Mouse (Mus musculus): ENCODE results near the gene Kif5c. TPM values are rescaled to one million over a fixed set of nuclear protein-coding genes. Genes with fewer than 3 reads are reported as not detected.

Kif5c gene
- total and polyA plus RNA-seq, 2 experiments from 2014 or later = 151 to 262 TPM

- Histone ChIP-seq H3K9ac (replicated peaks; ENCODE audit: low read length) (peak overlapping the region; percentile 66), H3K4me1 (ENCODE audit: insufficient read depth, low read length) (no peaks in the 10 kb centered on the region), H3K36me3 (ENCODE audit: insufficient read depth, low read length) (no peaks in the 10 kb centered on the region), H3K4me2 (ENCODE audit: low read depth, low read length) (peak overlapping the region; percentile 100), H3K27me3 (ENCODE audit: insufficient read depth, low read length) (no peaks in the 10 kb centered on the region), H3K9me3 (ENCODE audit: low read length) (no peaks in the 10 kb centered on the region), H3K27ac (no peak overlapping the region), H3K4me3 (ENCODE audit: low read length) (peak overlapping the region; percentile 67)
- under 1% methylated on average over 14 of the region's 14 CpGs for WGBS
- TF ChIP-seq CTCF (IDR thresholded peaks at IDR 0.05; ENCODE audit: low read depth) = no peak
- ATAC-seq (peak; percentile 42), DNase-seq (ENCODE audit: low spot score) (no peak)
Measured at GRCm38 (mm10) chr2:49788051-49788418, 168.9 kb downstream of the Kif5c start.

- no peaks in the 10 kb centered on the region for H3K4me1 ChIP-seq (ENCODE audit: insufficient read depth, low read length)
Measured at GRCm38 (mm10) chr2:49788643-49789042, 169.5 kb downstream of the Kif5c start.

GRCm38 (mm10) chr2:49789078-49789477 is 170.0 kb downstream of the Kif5c start:
- Histone ChIP-seq H3K27me3 (ENCODE audit: insufficient read depth, low read length) (no peaks in the 10 kb centered on the region), H3K4me2 (ENCODE audit: low read depth, low read length) (no peak overlapping the region), H3K9ac (replicated peaks; ENCODE audit: low read length) (no peak overlapping the region), H3K9me3 (ENCODE audit: low read length) (no peaks in the 10 kb centered on the region), H3K4me1 (ENCODE audit: insufficient read depth, low read length) (no peaks in the 10 kb centered on the region), H3K27ac (no peak overlapping the region), H3K4me3 (ENCODE audit: low read length) (no peak overlapping the region), H3K36me3 (ENCODE audit: insufficient read depth, low read length) (no peaks in the 10 kb centered on the region)
- WGBS = 71% methylated on average over 6 of the region's 6 CpGs
- DNase-seq (ENCODE audit: low spot score) = no peak
- TF ChIP-seq CTCF (IDR thresholded peaks at IDR 0.05; ENCODE audit: low read depth) = no peak
- no peak for ATAC-seq

More at GRCm38 (mm10) chr2:49788643-49789042, 169.5 kb downstream of the Kif5c start:
- WGBS = 19% methylated on average over 3 of the region's 3 CpGs
- ATAC-seq (no peak), DNase-seq (ENCODE audit: low spot score) (no peak)
- H3K9me3 ChIP-seq (ENCODE audit: low read length) = no peaks in the 10 kb centered on the region
- H3K4me2 ChIP-seq (ENCODE audit: low read depth, low read length) = peak overlapping the region; percentile 100
- no peaks in the 10 kb centered on the region for H3K36me3 ChIP-seq (ENCODE audit: insufficient read depth, low read length)
- no peak overlapping the region for H3K4me3 ChIP-seq (ENCODE audit: low read length)
- TF ChIP-seq CTCF (IDR thresholded peaks at IDR 0.05; ENCODE audit: low read depth) = no peak
- no peak overlapping the region for H3K9ac ChIP-seq (replicated peaks; ENCODE audit: low read length)
- no peaks in the 10 kb centered on the region for H3K27me3 ChIP-seq (ENCODE audit: insufficient read depth, low read length)
- H3K27ac ChIP-seq = no peak overlapping the region

GRCm38 (mm10) chr2:49789504-49789903 is 170.4 kb downstream of the Kif5c start:
- Histone ChIP-seq H3K4me2 (ENCODE audit: low read depth, low read length) (no peak overlapping the region), H3K9me3 (ENCODE audit: low read length) (no peaks in the 10 kb centered on the region), H3K27me3 (ENCODE audit: insufficient read depth, low read length) (no peaks in the 10 kb centered on the region), H3K9ac (replicated peaks; ENCODE audit: low read length) (no peak overlapping the region), H3K36me3 (ENCODE audit: insufficient read depth, low read length) (no peaks in the 10 kb centered on the region), H3K27ac (no peak overlapping the region), H3K4me3 (ENCODE audit: low read length) (no peak overlapping the region), H3K4me1 (ENCODE audit: insufficient read depth, low read length) (no peaks in the 10 kb centered on the region)
- TF ChIP-seq CTCF (IDR thresholded peaks at IDR 0.05; ENCODE audit: low read depth) = no peak
- 84% methylated on average over 5 of the region's 5 CpGs for WGBS
- ATAC-seq (no peak), DNase-seq (ENCODE audit: low spot score) (no peak)

GRCm38 (mm10) chr2:49797444-49798143 is 178.5 kb downstream of the Kif5c start:
- no peak for TF ChIP-seq CTCF (IDR thresholded peaks at IDR 0.05; ENCODE audit: low read depth)
- DNase-seq (ENCODE audit: low spot score) (no peak), ATAC-seq (peak; percentile 29; the same call in 1 of the 2 replicates)
- Histone ChIP-seq H3K4me3 (ENCODE audit: low read length) (no peak overlapping the region), H3K4me1 (ENCODE audit: insufficient read depth, low read length) (no peaks in the 10 kb centered on the region), H3K27me3 (ENCODE audit: insufficient read depth, low read length) (no peaks in the 10 kb centered on the region), H3K4me2 (ENCODE audit: low read depth, low read length) (no peak overlapping the region), H3K9me3 (ENCODE audit: low read length) (no peaks in the 10 kb centered on the region), H3K9ac (replicated peaks; ENCODE audit: low read length) (no peak overlapping the region), H3K27ac (no peak overlapping the region), H3K36me3 (ENCODE audit: insufficient read depth, low read length) (no peaks in the 10 kb centered on the region)
- WGBS = 56% methylated on average over 14 of the region's 14 CpGs

- ATAC-seq = no peak
- Histone ChIP-seq H3K36me3 (ENCODE audit: insufficient read depth, low read length) (no peaks in the 10 kb centered on the region), H3K4me2 (ENCODE audit: low read depth, low read length) (no peak overlapping the region), H3K9ac (replicated peaks; ENCODE audit: low read length) (no peak overlapping the region), H3K27ac (no peak overlapping the region), H3K9me3 (ENCODE audit: low read length) (no peaks in the 10 kb centered on the region), H3K4me3 (ENCODE audit: low read length) (no peak overlapping the region), H3K27me3 (ENCODE audit: insufficient read depth, low read length) (no peaks in the 10 kb centered on the region), H3K4me1 (ENCODE audit: insufficient read depth, low read length) (no peaks in the 10 kb centered on the region)
- no peak for DNase-seq (ENCODE audit: low spot score)
- no peak for TF ChIP-seq CTCF (IDR thresholded peaks at IDR 0.05; ENCODE audit: low read depth)
- WGBS = 76% methylated on average over 8 of the region's 8 CpGs
Measured at GRCm38 (mm10) chr2:49804448-49804847, 185.3 kb downstream of the Kif5c start.

GRCm38 (mm10) chr2:49805736-49806371 is 186.8 kb downstream of the Kif5c start:
- 49% methylated on average over 11 of the region's 11 CpGs for WGBS
- ATAC-seq = peak; percentile 64; the same call in 1 of the 2 replicates

More at GRCm38 (mm10) chr2:49805736-49806371, 186.8 kb downstream of the Kif5c start:
- Histone ChIP-seq H3K4me3 (ENCODE audit: low read length) (no peak overlapping the region), H3K36me3 (ENCODE audit: insufficient read depth, low read length) (no peaks in the 10 kb centered on the region), H3K27ac (no peak overlapping the region), H3K4me1 (ENCODE audit: insufficient read depth, low read length) (no peaks in the 10 kb centered on the region), H3K9me3 (ENCODE audit: low read length) (no peaks in the 10 kb centered on the region), H3K9ac (replicated peaks; ENCODE audit: low read length) (no peak overlapping the region), H3K4me2 (ENCODE audit: low read depth, low read length) (no peak overlapping the region), H3K27me3 (ENCODE audit: insufficient read depth, low read length) (no peaks in the 10 kb centered on the region)
- peak; percentile 44 for DNase-seq (ENCODE audit: low spot score)
- TF ChIP-seq CTCF (IDR thresholded peaks at IDR 0.05; ENCODE audit: low read depth) = no peak

All from hindbrain, postnatal 0 days (tissue).